Mouse (Mus musculus) c-Kit-negative CD71-positive TER-119-positive erythroid progenitor cells, embryonic 14.5 days (primary cell): ENCODE data around the gene Igf2bp1.

Source experiments
- DNase-seq: peaks from one replicate; pipeline ENCODE4 v3.0.0-alpha.2; 2013; ENCODE audit warnings: low read depth, low spot score

Gene Igf2bp1

DNA sequence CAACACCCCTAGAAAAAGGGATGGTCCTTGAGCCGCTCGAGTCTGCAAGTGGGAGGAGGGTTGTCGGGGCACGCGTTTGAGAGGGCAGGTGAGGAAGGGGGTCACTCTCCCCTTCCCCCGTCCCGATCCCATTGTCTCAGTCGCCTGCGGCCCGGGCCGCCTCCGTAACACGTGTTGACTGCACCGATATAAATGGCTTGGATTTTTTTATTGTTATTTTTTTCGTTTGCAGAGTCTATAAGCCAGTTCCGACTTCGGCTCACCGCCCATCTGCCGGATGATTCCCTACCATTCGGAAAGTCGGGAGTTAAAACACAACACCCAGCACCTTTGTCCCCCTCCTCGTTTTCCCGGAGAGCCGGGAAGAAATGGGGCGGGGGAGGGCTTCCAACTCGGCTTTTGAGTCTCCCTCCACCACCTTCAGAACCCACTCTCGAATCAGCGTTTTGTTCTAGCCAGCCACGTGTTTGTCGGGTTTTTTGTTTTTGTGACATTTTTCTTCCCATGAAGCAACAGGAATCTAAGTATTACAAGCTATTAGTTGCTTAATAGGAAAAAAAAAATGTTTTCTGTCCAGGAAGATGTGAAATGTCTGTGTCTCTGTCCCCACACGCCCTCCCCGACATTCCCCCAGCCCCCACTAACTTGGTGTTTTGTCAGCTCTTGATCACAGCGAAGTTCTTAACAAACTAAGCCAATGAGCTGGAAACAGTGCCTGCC is 1.9 kb upstream of the Igf2bp1 start:
- no peak for DNase-seq

DNA sequence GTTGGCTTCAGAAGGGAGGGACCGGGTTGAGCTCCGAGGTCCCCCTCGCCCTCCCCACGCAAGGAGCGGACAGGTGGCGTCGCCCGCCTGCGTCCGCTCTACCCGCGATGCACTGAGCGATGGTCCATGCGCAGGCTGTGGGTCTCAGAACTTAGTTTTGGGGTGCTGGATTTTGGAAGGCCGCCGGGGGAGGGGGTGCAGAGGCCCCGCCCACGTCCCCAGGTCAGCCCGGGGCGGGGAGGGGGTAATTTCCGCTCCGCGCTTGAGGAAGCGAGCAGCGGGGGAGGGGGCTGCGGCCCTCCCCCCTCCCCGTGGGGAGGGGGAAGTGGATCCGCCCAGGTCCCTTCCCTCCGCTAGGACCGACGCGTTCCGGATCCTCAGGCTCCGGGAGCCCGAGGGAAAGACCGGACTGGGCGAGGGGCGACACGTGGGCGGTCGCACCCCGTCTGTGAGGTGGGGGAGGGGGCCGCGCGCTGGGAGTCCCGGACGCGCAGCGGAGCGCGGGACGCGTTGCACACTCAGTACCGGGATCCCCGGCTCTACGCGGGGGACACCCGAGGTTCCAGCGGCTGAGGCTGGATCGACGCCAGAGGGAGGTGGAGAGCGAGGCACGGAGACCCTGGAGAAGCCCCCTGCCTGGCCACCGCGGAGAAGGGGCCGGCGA is 1.2 kb upstream of the Igf2bp1 start:
- no peak for DNase-seq

DNA sequence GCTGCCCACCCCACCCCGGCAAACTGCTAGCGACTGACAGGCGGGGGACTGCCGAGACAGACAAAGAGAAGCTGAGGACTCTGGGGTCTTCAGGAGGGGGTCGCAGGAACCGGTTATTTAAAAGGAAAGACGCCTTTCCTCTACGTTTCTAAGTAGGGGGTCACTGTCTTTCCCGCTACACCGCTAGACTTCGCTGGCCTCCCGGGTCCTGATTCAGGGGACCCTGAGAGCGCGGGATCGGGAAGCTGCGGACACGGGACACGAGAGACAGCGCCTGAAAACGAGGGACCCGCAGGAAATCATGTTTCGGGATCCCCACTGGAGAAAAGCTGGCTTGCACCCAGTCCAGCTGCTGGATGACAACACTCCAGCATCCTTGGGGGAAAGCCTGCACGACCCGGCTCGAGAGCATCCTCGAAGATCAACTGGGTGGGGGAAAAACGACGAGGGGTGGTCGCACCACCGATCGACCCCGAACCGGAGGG is 669 bp upstream of the Igf2bp1 start:
- DNase-seq = no peak

DNA sequence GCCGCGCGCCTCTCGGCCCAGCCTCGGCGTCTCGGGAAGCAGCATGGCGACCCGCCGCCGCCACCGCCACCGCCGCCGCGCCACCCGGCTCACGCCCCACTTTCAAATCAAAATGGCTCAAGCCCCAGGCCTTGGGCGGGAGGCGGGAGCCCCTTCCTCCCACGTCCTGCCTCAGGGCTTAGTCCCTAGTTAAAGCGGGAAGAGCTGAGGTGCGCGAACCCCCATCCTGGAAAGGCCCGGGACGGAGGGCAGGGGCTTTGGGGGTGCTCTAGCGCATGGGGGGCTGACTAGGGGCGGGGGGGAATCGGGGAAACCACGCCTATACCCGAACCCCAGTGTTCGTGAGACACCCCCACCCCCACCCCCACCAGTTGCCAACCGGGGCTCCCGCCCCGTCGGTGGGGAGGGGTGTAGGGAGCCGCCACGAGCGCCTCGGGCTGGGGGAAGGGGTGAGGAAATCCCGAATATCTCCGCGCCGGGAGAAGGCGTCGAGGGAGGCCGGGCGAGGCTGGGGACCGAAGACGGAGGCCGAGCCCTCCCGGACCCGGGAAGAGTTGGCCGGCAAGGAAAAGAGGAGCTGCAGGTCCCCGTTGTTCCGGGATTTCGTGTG is 842 bp downstream of the Igf2bp1 start:
- peak; percentile 20 for DNase-seq

DNA sequence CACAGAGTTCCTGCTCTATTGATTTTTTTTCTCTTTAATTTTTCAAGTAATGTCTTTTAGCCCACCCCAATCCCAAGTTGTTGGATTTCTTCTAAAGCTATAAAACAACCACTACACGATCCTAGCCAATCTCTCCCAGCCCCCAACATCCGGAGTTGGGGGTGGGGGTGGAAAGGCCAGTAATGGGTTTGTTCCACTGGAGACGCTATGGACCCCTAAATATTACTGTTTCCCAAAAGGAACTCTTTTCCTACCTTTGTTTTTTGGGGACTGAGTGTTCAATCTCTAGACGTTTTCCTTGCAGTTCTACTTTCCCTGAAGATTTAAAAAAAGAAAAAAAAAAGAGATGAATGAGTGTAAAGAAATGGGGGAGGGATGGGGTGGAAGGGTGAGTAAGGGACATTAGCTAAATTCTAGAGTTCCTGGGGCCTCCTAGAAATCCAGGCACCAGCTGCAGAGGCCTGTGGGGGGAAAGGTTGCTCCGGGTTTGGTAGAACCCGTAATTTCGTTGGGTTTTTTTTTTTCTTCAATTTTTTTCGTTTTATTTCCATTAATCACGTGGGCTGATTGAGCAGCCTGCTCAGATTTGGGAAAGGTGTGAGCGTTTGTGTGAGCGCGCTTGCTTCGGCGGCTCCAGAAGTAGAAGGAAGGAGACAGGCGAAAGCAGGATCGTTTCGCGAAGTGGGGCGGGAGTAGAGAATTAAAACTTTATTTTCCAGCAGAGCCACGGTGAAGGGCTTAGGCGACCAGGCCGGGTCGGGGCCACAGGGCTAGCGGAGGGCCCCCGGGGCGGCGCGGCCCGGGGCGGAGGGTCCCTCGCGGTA is 1.6 kb downstream of the Igf2bp1 start:
- DNase-seq = peak; percentile 25

DNA sequence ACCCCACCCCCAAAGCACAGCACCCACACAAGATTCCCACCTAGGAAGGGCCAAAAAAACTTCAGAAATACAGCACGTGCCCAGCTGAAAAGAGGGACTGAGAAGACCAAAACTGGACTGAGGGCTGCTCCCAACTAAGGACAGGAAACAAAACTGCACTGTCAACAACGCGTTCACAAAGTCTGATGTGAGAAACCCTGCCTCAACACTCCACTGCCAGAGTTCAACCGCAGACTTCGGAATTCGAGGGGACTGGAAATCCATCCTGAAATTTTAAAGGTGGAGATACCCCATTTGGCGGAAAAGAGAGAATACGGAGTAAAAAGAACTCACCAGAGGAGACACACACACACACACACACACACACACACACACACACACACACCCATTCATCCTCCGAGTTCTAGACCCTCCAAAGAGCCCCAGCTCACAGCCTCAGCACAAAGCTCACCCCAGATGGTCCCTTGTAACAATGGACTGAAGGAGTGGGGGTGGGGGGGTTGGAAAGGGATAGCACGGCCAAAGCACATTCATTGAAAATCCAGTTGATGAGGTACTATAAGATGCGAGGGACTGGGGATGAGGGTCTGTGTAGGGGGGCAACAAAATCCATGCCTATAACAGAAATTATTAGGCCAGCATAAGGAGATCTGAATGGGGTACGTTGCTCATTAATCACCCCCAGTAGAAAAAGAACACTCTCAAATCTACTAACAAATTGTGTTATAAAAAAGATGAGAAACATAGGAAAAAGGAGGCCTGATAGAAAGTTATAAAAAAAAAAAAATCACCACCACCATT is 2.4 kb downstream of the Igf2bp1 start:
- DNase-seq = no peak

DNA sequence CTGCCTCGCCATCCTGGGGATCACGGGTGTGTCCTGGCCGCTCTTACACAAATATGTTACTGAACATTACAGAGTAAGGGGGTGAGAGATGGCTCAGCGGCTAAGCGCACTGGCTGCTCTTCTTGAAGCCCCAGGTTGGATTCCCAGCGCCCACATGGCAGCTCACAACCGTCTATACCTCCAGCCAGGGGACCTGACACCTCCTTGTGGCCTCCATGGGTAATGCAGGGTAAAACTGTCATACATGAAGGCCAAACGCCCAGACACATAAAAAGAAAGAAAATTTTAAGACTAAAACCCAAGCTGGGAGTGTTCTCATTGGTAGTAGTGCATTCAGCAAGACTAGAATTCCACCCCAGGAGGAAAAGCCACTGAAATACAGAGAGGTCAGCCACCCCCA is 11.6 kb downstream of the Igf2bp1 start:
- no peak for DNase-seq

DNA sequence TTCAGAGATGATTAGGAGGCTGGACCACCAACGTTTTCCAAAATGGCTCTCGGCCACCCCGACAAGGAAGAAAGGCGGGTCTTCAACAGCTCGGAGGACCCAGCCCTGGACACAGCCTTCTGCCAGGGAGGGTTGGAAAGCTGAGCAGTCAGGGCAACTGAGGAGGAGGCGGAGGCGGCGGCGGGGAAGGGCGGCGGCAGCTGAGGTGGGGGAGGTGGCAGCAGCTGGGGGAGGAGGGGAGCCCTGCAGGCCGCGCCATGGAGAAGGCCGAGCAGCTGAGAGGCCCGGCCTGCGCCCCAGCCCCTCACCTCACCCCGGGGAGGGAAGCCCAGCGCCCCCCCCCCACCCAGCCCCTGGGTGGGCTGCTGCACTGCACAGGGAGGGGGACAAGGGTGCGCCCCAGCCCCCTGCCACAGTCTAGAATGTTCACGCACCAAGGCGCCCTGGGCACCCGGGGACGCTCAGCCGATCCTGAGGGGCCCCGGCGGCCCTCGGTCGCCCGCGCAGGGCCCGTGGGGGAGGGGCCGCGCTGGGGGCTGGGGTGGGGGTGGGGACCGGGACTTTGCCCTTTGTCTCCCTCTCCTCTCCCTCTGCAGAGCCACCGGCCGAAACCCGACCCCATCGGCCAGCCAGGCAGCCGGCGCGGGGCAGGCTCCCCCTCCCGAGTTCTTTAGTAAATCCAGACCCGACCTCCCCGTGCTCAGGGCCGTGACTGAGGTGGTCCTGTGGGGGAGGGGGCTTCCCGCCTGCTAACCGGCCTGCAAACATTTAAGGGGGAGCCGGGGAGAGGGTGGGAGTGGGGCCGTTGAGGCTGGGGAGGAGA is 14.6 kb downstream of the Igf2bp1 start:
- DNase-seq = no peak

DNA sequence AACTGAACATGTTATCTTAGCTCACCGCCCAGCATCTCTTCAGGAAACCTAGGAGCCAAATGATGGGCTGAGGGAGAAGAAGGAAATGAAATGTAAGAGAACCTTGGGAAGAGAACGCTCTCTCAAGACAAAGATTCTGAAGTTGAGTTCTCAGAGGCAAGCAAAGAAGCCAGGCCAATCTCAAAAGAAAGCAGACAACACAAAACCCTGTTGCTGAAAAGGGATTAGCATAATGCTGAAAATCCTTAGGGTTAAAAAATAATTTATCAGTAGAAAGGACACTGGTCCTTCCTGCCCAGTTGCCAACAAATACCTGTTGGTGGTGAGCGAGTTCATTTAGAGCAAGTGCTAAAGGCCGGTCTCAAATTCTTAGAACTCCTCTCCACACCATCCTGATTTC is 15.3 kb downstream of the Igf2bp1 start:
- DNase-seq = no peak

DNA sequence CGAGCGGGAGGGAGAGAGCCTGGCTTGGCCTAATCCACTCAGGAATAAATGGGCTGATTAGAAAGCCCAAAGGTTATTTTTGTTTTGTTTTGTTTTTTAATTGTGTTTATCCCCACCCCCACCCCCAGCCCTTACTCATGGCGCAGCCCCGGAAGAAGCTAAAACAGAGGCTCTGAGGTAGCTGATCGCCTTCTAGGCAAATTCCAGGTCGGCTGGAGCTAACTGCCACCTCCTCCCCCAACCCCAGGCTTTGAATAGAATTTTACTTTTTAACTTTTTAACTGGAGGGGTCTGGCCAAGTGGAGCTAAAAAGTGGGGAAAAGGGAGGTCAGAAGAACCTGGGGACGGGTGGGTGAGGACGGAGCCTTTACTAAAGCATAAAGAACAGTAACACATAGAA is 15.9 kb downstream of the Igf2bp1 start:
- DNase-seq = no peak

DNA sequence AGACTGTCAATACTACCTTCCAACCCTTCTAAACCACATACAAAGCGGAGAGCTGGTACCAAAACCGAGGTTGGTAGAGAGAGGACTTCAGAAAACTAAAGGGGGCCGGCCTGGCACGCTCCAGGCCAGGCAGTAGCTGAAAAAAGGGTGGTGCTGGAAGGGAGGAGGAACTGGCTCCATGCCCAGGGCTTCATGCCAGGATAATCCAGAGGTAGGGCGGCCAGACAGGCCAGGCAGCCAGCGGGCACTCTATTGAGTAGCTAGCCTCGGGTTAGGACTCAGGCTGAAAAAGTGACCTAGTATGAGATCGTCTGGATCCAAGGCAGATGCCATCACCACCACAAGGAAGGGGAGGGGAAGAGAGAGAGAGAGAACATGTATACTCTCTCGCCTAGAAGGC is 17.2 kb downstream of the Igf2bp1 start:
- DNase-seq = no peak

DNA sequence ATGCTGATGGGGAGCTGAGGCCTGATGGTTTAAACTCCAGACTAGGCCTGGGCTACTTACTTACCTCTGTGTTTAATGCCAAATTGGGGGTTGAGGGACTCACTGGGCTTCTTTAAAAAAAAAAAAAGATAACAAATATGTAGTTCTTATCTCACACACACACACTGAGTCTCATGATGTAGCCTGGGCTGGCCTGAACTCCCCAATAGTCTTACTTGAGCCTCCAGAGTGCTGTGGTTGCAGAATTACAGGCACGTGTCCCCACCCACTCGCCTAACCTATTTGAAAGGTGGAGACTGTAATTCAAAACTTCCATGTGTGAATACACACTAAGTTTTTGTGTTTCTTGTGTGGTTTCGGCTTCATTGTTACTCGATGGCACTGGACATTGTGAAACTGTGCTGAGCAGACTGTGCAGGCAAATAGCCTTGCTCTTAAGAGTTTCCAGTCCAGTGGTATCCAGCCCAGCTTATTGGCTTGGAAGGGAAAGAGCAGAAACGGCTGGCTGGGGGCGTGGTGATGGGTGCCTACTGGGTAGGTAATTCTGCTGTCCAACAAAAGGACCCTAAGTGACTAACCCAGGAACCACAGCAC is 17.8 kb downstream of the Igf2bp1 start:
- no peak for DNase-seq

DNA sequence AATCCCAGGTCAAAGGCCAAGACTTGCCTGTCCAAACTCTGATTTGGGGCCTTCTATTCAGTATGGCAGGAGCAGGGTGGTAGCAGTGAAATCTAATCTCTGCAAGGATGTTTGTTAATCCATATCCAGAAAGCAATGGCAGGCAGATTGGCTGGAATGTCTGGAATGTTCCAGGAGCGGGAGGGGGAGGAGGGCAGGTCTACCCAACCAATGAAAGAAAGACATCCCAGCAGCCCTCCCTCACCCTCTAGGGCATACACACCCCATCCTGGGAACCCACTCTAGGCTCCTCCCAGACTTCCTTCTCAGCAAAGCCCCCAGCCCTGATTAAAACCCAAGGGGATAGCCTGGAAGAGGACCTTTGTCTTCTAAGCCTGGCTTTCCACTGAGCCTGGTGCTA is 23.3 kb downstream of the Igf2bp1 start:
- DNase-seq = no peak

DNA sequence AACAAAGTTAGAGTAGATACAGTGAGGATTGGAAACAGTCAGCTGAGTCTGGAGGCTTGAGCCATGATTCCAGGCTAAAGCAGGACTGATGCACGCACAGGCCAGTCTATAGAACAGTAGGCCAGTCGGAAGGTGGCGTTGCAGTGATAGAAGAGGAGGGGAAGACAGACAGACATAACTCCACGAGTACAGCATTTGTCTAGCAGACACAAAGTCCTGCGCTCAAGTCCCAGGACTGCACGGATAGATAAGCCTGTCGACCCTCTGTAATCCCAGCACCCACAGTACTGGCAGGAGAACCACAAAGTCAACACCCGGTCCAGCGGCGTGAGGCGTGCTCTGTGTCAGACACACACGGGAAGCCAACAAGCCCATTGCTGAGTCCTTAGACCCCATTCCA is 23.9 kb downstream of the Igf2bp1 start:
- DNase-seq = no peak

DNA sequence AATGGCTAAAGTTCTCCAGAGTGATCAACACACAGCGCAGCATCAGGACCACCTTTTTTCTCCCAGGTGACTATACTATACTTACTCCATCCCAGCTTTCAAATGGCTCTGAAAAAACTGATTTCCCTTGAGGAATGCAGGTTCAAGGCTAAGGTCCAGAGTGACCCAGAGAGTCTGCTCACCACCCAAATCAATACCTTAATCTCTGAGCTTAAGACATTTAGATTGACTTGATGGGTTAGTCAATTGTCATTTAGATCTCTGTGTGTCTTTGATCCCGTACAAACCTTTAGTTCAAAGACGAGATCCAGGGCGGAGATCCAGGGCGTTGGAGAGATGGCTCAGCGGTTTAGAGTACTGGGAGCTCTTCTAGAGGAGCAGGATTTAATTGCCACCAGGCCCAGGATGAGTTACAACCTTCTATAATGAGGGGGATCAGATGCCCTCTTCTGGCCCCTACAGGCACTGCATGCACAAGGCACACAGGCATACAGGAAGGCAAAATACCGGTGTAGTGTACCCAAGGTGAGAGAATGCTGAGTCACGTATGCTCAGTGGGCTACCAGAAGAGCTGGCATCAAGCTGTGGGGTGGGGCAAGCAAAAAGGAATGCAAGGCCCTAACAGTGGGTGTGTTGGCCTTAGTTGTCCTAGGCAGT is 24.9 kb downstream of the Igf2bp1 start:
- peak; percentile 51 for DNase-seq

DNA sequence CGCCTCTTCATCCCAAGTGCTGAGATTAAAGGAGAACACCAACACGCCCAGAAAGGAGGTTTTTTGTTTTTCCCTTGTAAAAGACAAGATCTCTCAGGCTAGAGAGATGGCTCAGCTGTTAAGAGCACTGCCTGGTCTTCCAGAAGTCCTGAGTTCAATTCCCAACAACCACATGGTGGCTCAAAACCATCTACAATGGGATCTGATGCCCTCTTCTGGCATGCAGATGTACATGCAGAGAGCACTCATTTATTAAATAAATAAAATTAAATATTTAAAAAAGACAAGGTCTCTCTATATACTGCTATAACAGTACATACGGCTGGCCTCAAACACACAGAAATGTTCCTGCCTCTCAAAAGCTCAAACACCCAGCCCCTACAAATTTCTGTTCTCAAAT is 27.3 kb downstream of the Igf2bp1 start:
- no peak for DNase-seq

DNA sequence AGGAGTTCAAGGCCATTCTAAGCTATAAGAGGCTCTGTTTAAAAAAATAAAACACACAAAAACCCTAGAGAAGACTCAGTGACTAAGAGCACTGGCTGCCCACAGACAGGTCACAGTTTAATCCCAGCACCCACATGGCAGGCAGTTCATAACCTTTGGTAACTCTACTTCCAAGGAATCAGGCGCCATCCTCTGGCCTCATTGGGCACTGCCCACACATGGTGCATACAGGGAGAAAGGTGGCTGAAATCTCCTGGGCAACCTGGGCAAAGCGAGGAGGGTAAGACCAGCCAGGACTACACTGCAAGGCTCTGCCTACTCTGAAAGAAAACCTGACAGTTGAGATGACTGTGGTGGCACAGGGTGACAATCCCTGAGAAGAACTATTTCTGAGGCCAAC is 29.4 kb downstream of the Igf2bp1 start:
- DNase-seq = no peak

DNA sequence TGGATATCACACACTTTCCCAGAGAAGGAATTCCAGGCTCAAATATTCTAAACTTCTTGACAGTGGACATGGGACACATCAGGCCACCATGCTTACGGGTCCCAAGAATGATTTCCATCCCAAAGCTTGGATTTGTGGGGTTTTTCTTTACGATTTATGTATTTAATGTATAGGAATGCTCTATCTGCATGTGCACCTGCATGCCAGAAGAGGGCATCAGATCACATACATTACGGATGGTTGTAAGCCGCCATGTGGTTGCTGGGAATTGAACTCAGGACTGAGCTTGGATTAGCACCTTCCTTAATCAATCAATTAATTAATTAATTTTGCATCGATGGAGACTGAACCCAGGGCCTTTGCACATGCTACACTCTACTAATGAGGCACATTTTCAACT is 30.0 kb downstream of the Igf2bp1 start:
- no peak for DNase-seq

DNA sequence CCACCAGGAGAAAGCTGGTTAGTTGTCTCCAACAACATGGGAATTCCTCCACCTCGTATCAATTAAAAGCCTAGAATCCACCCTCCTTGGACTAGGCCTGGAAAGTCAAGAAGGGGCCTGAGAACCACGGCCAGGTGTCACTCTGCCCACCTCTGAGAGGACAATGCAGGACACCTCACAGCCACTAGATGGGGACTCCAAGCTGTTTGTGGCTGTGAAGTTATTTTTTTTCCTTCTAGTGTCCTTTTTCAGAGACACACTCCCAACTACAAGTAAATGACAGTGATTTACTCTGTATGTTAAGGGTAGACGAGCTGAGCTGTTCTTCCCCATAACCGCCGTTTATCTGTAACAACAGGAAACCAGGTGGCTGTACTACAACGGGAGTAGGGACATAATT is 32.6 kb downstream of the Igf2bp1 start:
- no peak for DNase-seq

DNA sequence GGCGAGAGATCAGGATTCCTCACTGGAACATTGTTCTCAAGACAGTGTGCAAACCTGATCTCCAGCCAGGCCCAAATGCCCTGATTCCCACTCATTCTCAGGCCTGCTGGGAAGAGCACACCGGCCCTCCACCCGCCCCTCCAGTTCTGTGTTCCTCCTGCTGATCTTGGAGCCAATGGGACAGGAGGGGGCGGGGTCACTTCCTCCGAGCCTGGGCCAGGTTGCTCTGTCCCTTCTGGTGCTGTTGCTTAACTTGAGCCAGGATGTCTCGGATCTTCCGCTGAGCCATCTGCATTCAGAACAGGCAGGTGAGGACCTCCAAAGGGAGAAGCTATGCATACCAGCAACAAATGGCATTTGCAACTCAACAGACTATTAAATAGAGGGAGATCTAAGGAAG is 42.4 kb downstream of the Igf2bp1 start:
- DNase-seq = no peak
